Mouse (Mus musculus): ENCODE data around the gene Olfr1368. TPM values are rescaled to one million over a fixed set of nuclear protein-coding genes. Genes with fewer than 3 reads are reported as not detected.
A peak's percentile ranks its signal among the peaks of the same experiment; 100 is the strongest.

Gene Olfr1368
- polyA plus RNA-seq, 1 experiment from 2014 or later, result not detected

DNA sequence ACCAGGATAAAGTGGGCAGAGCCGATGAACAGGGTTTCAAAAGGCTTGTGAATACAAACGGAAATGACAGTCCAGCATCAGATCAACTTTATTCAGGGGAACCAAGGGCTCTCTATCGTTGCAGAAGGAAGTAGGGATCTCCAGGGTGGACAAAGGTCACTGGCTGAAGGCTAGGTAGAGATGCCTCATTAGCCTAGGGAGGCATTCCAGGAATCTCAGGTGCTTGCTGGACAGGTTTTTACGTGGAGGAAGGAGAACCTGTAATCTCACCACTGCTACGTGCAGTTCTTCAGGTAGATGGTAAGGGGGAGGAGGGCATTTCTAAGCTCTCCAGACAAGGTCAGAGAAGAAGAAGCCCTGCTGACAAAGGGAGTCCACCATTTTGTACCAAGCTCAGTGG is 32.0 kb upstream of the Olfr1368 start:
- no peaks in the 10 kb centered on the region for H3K9me3 ChIP-seq (ENCODE audit: control insufficient read depth, low read length)
- no peaks in the 10 kb centered on the region for H3K27me3 ChIP-seq (ENCODE audit: control insufficient read depth, insufficient read depth, low read depth, low read length)
- H3K4me3 ChIP-seq (ENCODE audit: low read length), result no peak overlapping the region
- H3K27ac ChIP-seq (ENCODE audit: low read length), result peak overlapping the region; percentile 62
- H3K4me1 ChIP-seq (replicated peaks; ENCODE audit: control insufficient read depth, insufficient read depth, low read length), result peaks cover 26% of the 10 kb centered on the region
- H3K4me2 ChIP-seq (ENCODE audit: low read depth, low read length), result no peak overlapping the region
- WGBS, result 42% methylated on average over 5 of the region's 5 CpGs
- peaks cover 2% of the 10 kb centered on the region; the same call in 1 of the 2 replicates for H3K36me3 ChIP-seq (ENCODE audit: control insufficient read depth, insufficient read depth, low read length)
- no peak overlapping the region for H3K9ac ChIP-seq (ENCODE audit: low read length)
- ATAC-seq (ENCODE audit: low read depth), result no peak

- peaks cover 18% of the 10 kb centered on the region for H3K4me1 ChIP-seq (replicated peaks; ENCODE audit: control insufficient read depth, insufficient read depth, low read length)
- no peak overlapping the region for H3K4me2 ChIP-seq (ENCODE audit: low read depth, low read length)
- H3K36me3 ChIP-seq (ENCODE audit: control insufficient read depth, insufficient read depth, low read length), result no peaks in the 10 kb centered on the region
- no peak for ATAC-seq (ENCODE audit: low read depth)
- no peak overlapping the region for H3K27ac ChIP-seq (ENCODE audit: low read length)
- WGBS, result 72% methylated on average over 9 of the region's 11 CpGs
- H3K27me3 ChIP-seq (ENCODE audit: control insufficient read depth, insufficient read depth, low read depth, low read length), result no peaks in the 10 kb centered on the region
- H3K4me3 ChIP-seq (ENCODE audit: low read length), result no peak overlapping the region
- no peaks in the 10 kb centered on the region for H3K9me3 ChIP-seq (ENCODE audit: control insufficient read depth, low read length)
- no peak overlapping the region for H3K9ac ChIP-seq (ENCODE audit: low read length)
These were observed 31.1 kb upstream of the Olfr1368 start for GRCm38 (mm10) chr13:21176733-21177132.

GRCm38 (mm10) chr13:21173072-21173471 is 27.4 kb upstream of the Olfr1368 start:
- H3K4me1 ChIP-seq (replicated peaks; ENCODE audit: control insufficient read depth, insufficient read depth, low read length), result peaks cover 12% of the 10 kb centered on the region; the same call in 1 of the 2 replicates
- H3K4me2 ChIP-seq (ENCODE audit: low read depth, low read length), result peak overlapping the region; percentile 53
- no peaks in the 10 kb centered on the region for H3K36me3 ChIP-seq (ENCODE audit: control insufficient read depth, insufficient read depth, low read length)
- H3K27ac ChIP-seq (ENCODE audit: low read length), result peak overlapping the region; percentile 89
- ATAC-seq (ENCODE audit: low read depth), result peak; percentile 66
- peak overlapping the region; percentile 47 for H3K4me3 ChIP-seq (ENCODE audit: low read length)
- H3K27me3 ChIP-seq (ENCODE audit: control insufficient read depth, insufficient read depth, low read depth, low read length), result no peaks in the 10 kb centered on the region
- H3K9ac ChIP-seq (ENCODE audit: low read length), result peak overlapping the region; percentile 64
- under 1% methylated on average over 11 of the region's 11 CpGs for WGBS
- H3K9me3 ChIP-seq (ENCODE audit: control insufficient read depth, low read length), result no peaks in the 10 kb centered on the region

GRCm38 (mm10) chr13:21172241-21173027 is 26.8 kb upstream of the Olfr1368 start:
- Histone ChIP-seq H3K9me3 (ENCODE audit: control insufficient read depth, low read length) (no peaks in the 10 kb centered on the region), H3K27me3 (ENCODE audit: control insufficient read depth, insufficient read depth, low read depth, low read length) (no peaks in the 10 kb centered on the region), H3K4me1 (replicated peaks; ENCODE audit: control insufficient read depth, insufficient read depth, low read length) (peaks cover 10% of the 10 kb centered on the region; the same call in 1 of the 2 replicates), H3K4me3 (ENCODE audit: low read length) (peak overlapping the region; percentile 47), H3K27ac (ENCODE audit: low read length) (peak overlapping the region; percentile 89), H3K4me2 (ENCODE audit: low read depth, low read length) (peak overlapping the region; percentile 70), H3K36me3 (ENCODE audit: control insufficient read depth, insufficient read depth, low read length) (no peaks in the 10 kb centered on the region), H3K9ac (ENCODE audit: low read length) (peak overlapping the region; percentile 64)
- peak; percentile 57 for ATAC-seq (ENCODE audit: low read depth)
- under 1% methylated on average over 16 of the region's 16 CpGs for WGBS

DNA sequence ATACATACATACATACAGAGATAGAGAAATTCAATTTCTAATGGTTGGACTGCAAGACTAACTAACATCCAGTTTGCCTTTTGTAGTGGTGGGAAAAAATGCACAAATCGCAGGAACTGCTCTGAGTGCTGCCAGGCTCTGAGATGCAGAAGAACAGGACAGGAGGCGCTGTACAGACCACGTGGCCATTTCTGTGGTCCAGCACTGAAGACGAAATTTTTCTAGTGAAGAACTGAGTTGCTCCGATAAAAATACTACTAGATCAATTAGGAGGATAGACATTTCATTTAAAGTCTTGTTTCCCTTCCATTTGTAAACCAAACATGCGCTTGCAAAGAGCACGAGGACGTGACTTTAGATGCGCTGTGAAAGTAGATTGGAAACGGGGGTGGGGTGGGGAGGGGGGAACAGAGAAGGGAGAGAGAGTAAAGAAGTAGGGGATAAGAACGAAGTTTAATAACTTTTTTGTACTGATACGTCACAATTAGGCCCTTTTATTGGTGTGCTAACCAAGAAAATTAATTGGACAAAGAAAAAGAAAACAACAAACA is 26.0 kb upstream of the Olfr1368 start:
- under 1% methylated on average over 12 of the region's 12 CpGs for WGBS
- peak; percentile 30; the same call in 1 of the 2 replicates for ATAC-seq (ENCODE audit: low read depth)
- peak overlapping the region; percentile 56 for H3K9ac ChIP-seq (ENCODE audit: low read length)

GRCm38 (mm10) chr13:21171156-21171530 is 25.5 kb upstream of the Olfr1368 start:
- H3K27ac ChIP-seq (ENCODE audit: low read length), result no peak overlapping the region
- no peaks in the 10 kb centered on the region for H3K9me3 ChIP-seq (ENCODE audit: control insufficient read depth, low read length)
- H3K36me3 ChIP-seq (ENCODE audit: control insufficient read depth, insufficient read depth, low read length), result no peaks in the 10 kb centered on the region
- no peaks in the 10 kb centered on the region for H3K27me3 ChIP-seq (ENCODE audit: control insufficient read depth, insufficient read depth, low read depth, low read length)
- peak overlapping the region; percentile 70 for H3K4me2 ChIP-seq (ENCODE audit: low read depth, low read length)
- ATAC-seq (ENCODE audit: low read depth), result no peak
- 9% methylated on average over 15 of the region's 15 CpGs for WGBS
- peaks cover 10% of the 10 kb centered on the region; the same call in 1 of the 2 replicates for H3K4me1 ChIP-seq (replicated peaks; ENCODE audit: control insufficient read depth, insufficient read depth, low read length)
- 0 out of 2 replicates have a peak overlapping the region, but pooled peaks have one; percentile 21 for H3K9ac ChIP-seq (ENCODE audit: low read length)
- peak overlapping the region; percentile 26 for H3K4me3 ChIP-seq (ENCODE audit: low read length)

More for the DNA sequence above, 26.0 kb upstream of the Olfr1368 start:
- Histone ChIP-seq H3K27me3 (ENCODE audit: control insufficient read depth, insufficient read depth, low read depth, low read length) (no peaks in the 10 kb centered on the region), H3K4me2 (ENCODE audit: low read depth, low read length) (peak overlapping the region; percentile 70), H3K27ac (ENCODE audit: low read length) (peak overlapping the region; percentile 1; the same call in 1 of the 2 replicates), H3K9me3 (ENCODE audit: control insufficient read depth, low read length) (no peaks in the 10 kb centered on the region), H3K4me1 (replicated peaks; ENCODE audit: control insufficient read depth, insufficient read depth, low read length) (peaks cover 10% of the 10 kb centered on the region; the same call in 1 of the 2 replicates), H3K4me3 (ENCODE audit: low read length) (peak overlapping the region; percentile 59), H3K36me3 (ENCODE audit: control insufficient read depth, insufficient read depth, low read length) (no peaks in the 10 kb centered on the region)

- H3K9me3 ChIP-seq (ENCODE audit: control insufficient read depth, low read length), result no peaks in the 10 kb centered on the region
- ATAC-seq (ENCODE audit: low read depth), result no peak
- H3K9ac ChIP-seq (ENCODE audit: low read length), result no peak overlapping the region
- H3K36me3 ChIP-seq (ENCODE audit: control insufficient read depth, insufficient read depth, low read length), result no peaks in the 10 kb centered on the region
- WGBS, result 52% methylated on average over 17 of the region's 17 CpGs
- H3K27me3 ChIP-seq (ENCODE audit: control insufficient read depth, insufficient read depth, low read depth, low read length), result no peaks in the 10 kb centered on the region
- peak overlapping the region; percentile 70 for H3K4me2 ChIP-seq (ENCODE audit: low read depth, low read length)
- H3K27ac ChIP-seq (ENCODE audit: low read length), result no peak overlapping the region; the same call in 1 of the 2 replicates
- H3K4me1 ChIP-seq (replicated peaks; ENCODE audit: control insufficient read depth, insufficient read depth, low read length), result peaks cover 10% of the 10 kb centered on the region; the same call in 1 of the 2 replicates
- H3K4me3 ChIP-seq (ENCODE audit: low read length), result peak overlapping the region; percentile 51
These were observed 24.9 kb upstream of the Olfr1368 start for GRCm38 (mm10) chr13:21170431-21171155.

GRCm38 (mm10) chr13:21169657-21170430 is 24.2 kb upstream of the Olfr1368 start:
- Histone ChIP-seq H3K27me3 (ENCODE audit: control insufficient read depth, insufficient read depth, low read depth, low read length) (no peaks in the 10 kb centered on the region), H3K36me3 (ENCODE audit: control insufficient read depth, insufficient read depth, low read length) (no peaks in the 10 kb centered on the region), H3K9me3 (ENCODE audit: control insufficient read depth, low read length) (no peaks in the 10 kb centered on the region), H3K4me2 (ENCODE audit: low read depth, low read length) (peak overlapping the region; percentile 44), H3K4me3 (ENCODE audit: low read length) (peak overlapping the region; percentile 51), H3K9ac (ENCODE audit: low read length) (peak overlapping the region; percentile 38), H3K4me1 (replicated peaks; ENCODE audit: control insufficient read depth, insufficient read depth, low read length) (peaks cover 10% of the 10 kb centered on the region; the same call in 1 of the 2 replicates), H3K27ac (ENCODE audit: low read length) (peak overlapping the region; percentile 62)
- under 1% methylated on average over 39 of the region's 39 CpGs for WGBS
- ATAC-seq (ENCODE audit: low read depth), result peak; percentile 78

Data from lung, embryonic 16.5 days (tissue).